Mouse (Mus musculus) heart, adult 11 months (tissue): ENCODE measurements around the gene Map3k1.

Source experiments
- DNase-seq: peaks from one replicate; pipeline ENCODE4 v3.0.0; 2022

Map3k1 gene

DNA sequence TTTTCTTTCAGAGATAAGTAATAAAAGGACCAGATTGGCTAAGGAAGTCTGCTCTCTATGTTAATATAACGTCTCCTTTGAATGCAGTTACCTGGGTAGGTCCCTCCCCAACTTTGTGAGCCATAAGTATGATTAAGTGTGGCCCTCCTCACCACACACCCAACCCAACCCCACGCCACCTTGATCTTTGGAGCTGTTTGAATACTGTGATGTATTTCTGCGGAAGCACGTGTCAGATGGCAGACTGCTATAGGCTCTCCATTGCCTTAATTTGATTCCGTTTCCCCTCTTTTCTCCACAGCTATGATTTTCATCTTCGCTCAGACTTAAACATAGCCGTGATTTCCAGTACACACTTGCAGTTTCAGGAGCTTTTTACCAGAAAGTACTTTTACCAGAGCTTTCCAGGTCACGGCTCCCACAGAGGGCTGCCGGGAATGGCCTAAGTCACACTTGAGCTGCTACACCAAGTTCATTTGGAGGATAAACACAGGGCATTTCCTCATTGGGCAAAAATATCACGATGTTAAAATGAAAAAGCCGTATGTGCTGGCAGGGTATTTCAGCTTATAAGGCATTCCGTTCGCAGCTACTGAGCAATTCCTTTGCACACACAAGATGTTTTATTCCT lies 2.3 kb upstream of the Map3k1 start:
- peak; percentile 82 for DNase-seq

DNA sequence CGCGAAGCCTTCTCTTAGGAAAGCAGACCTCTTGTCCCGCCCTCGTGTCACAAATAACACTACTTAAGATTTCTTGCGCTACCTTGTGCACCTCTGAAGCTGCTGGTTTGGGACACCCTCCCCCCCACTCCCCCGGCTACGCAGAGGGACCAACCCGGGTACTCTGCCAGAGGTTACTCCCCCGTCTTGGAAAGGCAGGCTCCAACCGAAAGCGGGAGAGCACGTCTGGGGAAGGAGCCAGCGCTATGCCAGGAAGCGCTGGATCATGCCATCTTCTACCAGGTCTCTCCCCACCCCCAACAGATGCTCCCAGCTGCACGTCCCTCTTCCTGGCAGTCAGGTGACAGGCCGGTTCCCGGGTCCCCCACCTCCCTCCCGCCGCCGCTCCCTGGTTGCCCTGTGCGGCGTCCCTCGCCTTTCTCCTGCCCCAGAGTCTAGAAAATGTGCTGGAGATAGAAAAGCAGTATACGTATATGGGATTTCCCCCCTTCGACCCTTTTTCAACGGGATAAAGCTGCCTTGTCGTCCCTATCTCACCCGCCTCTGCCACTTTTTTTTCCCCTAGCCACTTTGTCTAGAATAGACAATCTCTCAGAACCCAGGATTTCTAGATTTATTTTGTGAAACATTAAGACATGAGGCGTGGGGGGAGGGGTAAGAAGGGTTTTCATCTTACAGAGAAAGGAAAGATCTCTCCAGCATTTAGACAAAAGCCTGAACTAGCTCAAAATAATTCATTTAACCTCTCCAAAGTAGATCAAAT lies 854 bp upstream of the Map3k1 start:
- peak; percentile 98 for DNase-seq

GRCm38 (mm10) chr13:111808387-111808636 lies 481 bp downstream of the Map3k1 start:
- DNase-seq = no peak

DNA sequence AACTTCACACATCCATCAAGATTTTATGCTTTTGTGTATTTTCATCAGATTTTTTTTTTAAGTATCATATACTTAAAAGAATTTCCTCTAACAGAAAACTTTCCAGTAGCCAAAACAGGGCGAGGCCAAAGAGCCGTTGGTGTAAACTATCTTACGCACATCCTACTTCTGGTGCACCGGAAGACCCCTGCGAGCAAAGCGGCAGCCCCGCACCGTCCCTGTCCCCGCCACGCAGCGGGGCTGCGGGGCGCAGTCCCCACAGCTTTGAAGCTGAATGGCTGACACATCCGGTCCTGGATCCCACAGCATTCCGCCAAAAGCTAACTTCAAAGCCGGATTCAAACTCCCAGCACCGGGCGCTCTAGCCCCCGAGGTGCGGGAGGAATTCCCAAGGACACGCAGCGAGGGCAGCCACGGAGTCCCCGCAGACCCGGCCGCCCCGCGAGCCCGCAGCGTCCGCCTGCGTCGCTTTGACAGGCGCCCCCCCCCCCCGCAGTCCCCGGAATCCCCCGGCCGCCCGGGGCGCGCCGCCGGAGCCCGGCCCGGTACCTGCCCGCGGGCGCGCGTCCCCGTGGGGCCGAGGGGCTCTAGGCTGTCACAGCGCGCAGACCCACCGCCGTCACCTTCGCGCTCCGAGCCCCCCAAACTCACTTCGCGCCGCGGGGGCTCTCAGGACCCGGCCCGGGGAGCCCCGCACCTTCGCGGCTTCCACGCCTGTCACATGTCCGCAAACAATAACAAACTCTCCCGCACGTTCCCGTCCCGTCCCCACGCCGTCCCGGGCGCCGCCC lies 1.0 kb downstream of the Map3k1 start:
- DNase-seq = peak; percentile 96

GRCm38 (mm10) chr13:111807105-111807595 lies 1.6 kb downstream of the Map3k1 start:
- DNase-seq = peak; percentile 94

GRCm38 (mm10) chr13:111805738-111806722 lies 2.8 kb downstream of the Map3k1 start:
- peak; percentile 89 for DNase-seq

- peak; percentile 93 for DNase-seq
Measured at GRCm38 (mm10) chr13:111804951-111805673, 3.7 kb downstream of the Map3k1 start.

DNA sequence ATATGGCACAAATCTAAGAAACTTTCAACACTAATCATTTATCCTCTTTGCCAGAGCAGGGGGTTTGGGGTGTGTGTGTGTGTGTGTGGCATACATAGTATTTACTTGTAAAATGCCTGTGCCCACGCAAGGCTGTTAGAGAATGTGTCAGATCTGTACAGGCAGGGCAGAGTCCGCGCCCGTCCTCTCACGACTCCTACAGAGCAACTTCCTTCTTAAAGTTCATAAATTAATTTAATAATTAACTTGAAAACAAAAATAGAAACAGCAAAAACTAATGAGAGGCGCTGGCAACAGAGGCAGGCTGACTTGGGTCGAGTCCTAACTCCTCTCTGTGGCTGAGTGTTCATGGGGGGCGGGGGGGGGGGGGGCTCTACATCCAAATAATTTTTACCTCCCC lies 4.6 kb downstream of the Map3k1 start:
- DNase-seq = no peak

- no peak for DNase-seq
Measured at GRCm38 (mm10) chr13:111803506-111803905, 5.3 kb downstream of the Map3k1 start.

DNA sequence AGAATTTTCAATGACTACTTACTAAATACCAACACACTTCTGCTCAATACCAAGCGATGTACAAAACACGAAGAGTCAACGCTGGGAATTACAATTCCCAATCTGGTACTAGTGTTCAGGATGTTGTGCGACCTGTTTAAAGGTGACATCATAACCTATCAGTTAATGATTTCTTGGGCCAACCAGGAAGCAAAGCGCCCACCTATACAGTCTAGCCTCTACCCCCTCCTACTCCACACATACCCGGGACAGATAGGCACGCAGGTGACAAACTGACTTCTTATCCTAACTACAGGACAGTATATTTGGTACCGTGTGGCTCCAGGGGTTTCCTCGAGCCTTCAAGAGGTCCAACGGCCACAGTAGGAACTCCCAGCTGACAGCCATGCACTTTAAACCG lies 5.9 kb downstream of the Map3k1 start:
- no peak for DNase-seq

- DNase-seq = peak; percentile 57
Measured at GRCm38 (mm10) chr13:111802271-111802665, 6.5 kb downstream of the Map3k1 start.

GRCm38 (mm10) chr13:111801662-111802270 lies 7.0 kb downstream of the Map3k1 start:
- DNase-seq = peak; percentile 83

DNA sequence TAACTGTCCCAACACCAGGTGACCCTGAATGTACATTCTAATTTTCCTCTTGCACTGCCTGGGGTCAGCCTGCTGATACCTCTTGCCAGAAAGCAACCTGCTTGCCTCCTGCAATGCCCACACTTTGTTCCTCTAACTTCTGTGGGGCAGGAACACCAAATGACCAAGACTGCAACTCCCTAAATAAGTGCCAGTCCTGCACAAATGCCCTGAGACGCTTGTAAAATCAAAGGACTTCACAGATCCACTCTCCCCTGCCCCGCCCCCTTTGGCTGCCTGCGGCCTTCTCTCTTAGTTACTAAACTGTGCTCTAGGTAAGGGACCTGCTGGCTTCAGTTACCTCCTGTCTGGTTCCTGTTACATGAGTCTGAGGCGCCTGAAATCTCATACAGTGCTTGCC lies 7.9 kb downstream of the Map3k1 start:
- peak; percentile 91 for DNase-seq

- no peak for DNase-seq
Measured at GRCm38 (mm10) chr13:111798044-111798443, 10.7 kb downstream of the Map3k1 start.

- DNase-seq = peak; percentile 98
Measured at GRCm38 (mm10) chr13:111797021-111797420, 11.8 kb downstream of the Map3k1 start.

DNA sequence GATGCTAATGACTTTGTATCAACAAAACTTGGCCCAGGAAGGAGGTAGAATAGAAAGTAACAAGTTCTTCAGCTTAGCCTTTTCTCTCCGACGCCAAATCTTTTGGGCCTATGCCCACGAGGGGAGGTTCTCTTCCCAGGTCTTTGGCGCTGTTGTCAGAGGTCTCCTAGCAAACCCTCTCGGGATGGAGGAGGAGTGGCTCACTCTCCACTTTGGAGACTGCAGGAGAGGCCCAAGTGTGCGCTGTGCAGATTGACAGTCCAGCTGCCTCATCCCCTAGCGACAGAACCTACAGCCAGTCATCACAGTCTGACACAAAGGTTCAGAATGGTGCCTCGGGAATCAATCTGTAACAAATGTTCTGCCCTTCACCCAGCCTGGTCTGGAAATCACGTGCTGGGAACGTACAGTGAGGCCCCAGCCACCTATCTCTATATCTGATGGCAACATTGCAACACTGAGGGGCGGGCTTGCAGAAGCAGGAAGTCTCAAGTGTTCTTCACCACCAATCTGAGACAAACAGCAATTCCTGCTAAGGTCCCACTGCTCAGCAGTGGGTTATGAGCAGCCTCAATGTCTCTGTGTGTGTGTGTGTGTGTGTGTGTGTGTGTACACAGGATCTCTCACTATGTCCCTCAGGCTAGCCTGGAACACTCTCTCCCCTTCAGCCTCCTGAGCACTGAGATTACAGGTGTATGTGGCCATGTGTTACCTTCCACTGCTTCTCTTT lies 12.4 kb downstream of the Map3k1 start:
- DNase-seq = peak; percentile 96

DNA sequence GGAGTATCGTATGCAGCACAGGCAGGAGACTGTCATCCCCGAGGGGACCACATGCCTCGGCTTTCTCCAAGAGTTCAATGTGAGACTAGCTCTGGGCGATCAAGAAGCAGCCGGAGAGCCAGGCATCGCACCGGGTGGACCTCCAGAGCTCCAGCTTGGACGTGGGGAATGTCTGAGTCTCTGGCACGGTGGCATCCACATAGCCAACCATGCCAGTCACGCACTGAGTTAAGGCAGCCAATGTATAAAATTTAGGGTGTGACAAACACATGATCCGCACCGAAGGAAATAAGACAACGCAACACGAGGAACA lies 15.9 kb downstream of the Map3k1 start:
- no peak for DNase-seq

GRCm38 (mm10) chr13:111792130-111792974 lies 16.4 kb downstream of the Map3k1 start:
- DNase-seq = peak; percentile 91

- DNase-seq = no peak
Measured at GRCm38 (mm10) chr13:111791596-111791995, 17.2 kb downstream of the Map3k1 start.
